Mouse (Mus musculus): ENCODE measurements around the gene Vmp1. TPM values are rescaled to one million over a fixed set of nuclear protein-coding genes. Genes with fewer than 3 reads are reported as not detected.

Gene Vmp1
- polyA plus RNA-seq, 1 experiment from 2014 or later = 162 TPM

- ATAC-seq (ENCODE audit: low FRiP score, low TSS enrichment) = no peak
- Histone ChIP-seq H3K9me3 (ENCODE audit: control insufficient read depth, low read length) (no peaks in the 10 kb centered on the region), H3K9ac (ENCODE audit: low read length) (no peak overlapping the region), H3K4me2 (replicated peaks; ENCODE audit: low read depth) (no peak overlapping the region), H3K27ac (replicated peaks) (no peak overlapping the region), H3K4me1 (replicated peaks; ENCODE audit: control insufficient read depth, insufficient read depth) (no peaks in the 10 kb centered on the region), H3K4me3 (ENCODE audit: low read depth, low read length) (no peak overlapping the region), H3K27me3 (ENCODE audit: control insufficient read depth, insufficient read depth, low read length) (no peaks in the 10 kb centered on the region), H3K36me3 (ENCODE audit: control insufficient read depth, insufficient read depth, low read length) (no peaks in the 10 kb centered on the region)
- TF ChIP-seq EP300 (optimal IDR thresholded peaks at IDR 0.05) (no peak), CTCF (IDR thresholded peaks at IDR 0.05; ENCODE audit: low read depth) (no peak)
- 90% methylated on average over 2 of the region's 2 CpGs for WGBS
- DNase-seq (ENCODE audit: low spot score) = no peak
Observed at GRCm38 (mm10) chr11:86591931-86592616, 91.6 kb downstream of the Vmp1 start.

GRCm38 (mm10) chr11:86591301-86591845, 92.3 kb downstream of the Vmp1 start:
- WGBS = 73% methylated on average over 4 of the region's 4 CpGs
- ATAC-seq (ENCODE audit: low FRiP score, low TSS enrichment) (no peak), DNase-seq (ENCODE audit: low spot score) (no peak)
- no peak overlapping the region for H3K4me2 ChIP-seq (replicated peaks; ENCODE audit: low read depth)
- H3K4me1 ChIP-seq (replicated peaks; ENCODE audit: control insufficient read depth, insufficient read depth) = no peaks in the 10 kb centered on the region
- TF ChIP-seq EP300 (optimal IDR thresholded peaks at IDR 0.05) (no peak), CTCF (IDR thresholded peaks at IDR 0.05; ENCODE audit: low read depth) (no peak)
- H3K9ac ChIP-seq (ENCODE audit: low read length) = no peak overlapping the region
- H3K36me3 ChIP-seq (ENCODE audit: control insufficient read depth, insufficient read depth, low read length) = no peaks in the 10 kb centered on the region
- H3K9me3 ChIP-seq (ENCODE audit: control insufficient read depth, low read length) = no peaks in the 10 kb centered on the region
- no peaks in the 10 kb centered on the region for H3K27me3 ChIP-seq (ENCODE audit: control insufficient read depth, insufficient read depth, low read length)
- no peak overlapping the region for H3K27ac ChIP-seq (replicated peaks)
- H3K4me3 ChIP-seq (ENCODE audit: low read depth, low read length) = no peak overlapping the region

GRCm38 (mm10) chr11:86590579-86590978, 93.1 kb downstream of the Vmp1 start:
- H3K9ac ChIP-seq (ENCODE audit: low read length) = no peak overlapping the region
- no peaks in the 10 kb centered on the region for H3K9me3 ChIP-seq (ENCODE audit: control insufficient read depth, low read length)
- TF ChIP-seq CTCF (IDR thresholded peaks at IDR 0.05; ENCODE audit: low read depth) (no peak), EP300 (optimal IDR thresholded peaks at IDR 0.05) (no peak)

GRCm38 (mm10) chr11:86590066-86590465, 93.6 kb downstream of the Vmp1 start:
- Histone ChIP-seq H3K36me3 (ENCODE audit: control insufficient read depth, insufficient read depth, low read length) (no peaks in the 10 kb centered on the region), H3K4me1 (replicated peaks; ENCODE audit: control insufficient read depth, insufficient read depth) (no peaks in the 10 kb centered on the region), H3K9me3 (ENCODE audit: control insufficient read depth, low read length) (no peaks in the 10 kb centered on the region), H3K9ac (ENCODE audit: low read length) (no peak overlapping the region), H3K27ac (replicated peaks) (no peak overlapping the region), H3K27me3 (ENCODE audit: control insufficient read depth, insufficient read depth, low read length) (no peaks in the 10 kb centered on the region), H3K4me2 (replicated peaks; ENCODE audit: low read depth) (no peak overlapping the region), H3K4me3 (ENCODE audit: low read depth, low read length) (no peak overlapping the region)
- DNase-seq (ENCODE audit: low spot score) (no peak), ATAC-seq (ENCODE audit: low FRiP score, low TSS enrichment) (no peak)
- TF ChIP-seq EP300 (optimal IDR thresholded peaks at IDR 0.05) = no peak
- no peak for TF ChIP-seq CTCF (IDR thresholded peaks at IDR 0.05; ENCODE audit: low read depth)
- 68% methylated on average over 4 of the region's 4 CpGs for WGBS

More at GRCm38 (mm10) chr11:86590579-86590978, 93.1 kb downstream of the Vmp1 start:
- no peaks in the 10 kb centered on the region for H3K4me1 ChIP-seq (replicated peaks; ENCODE audit: control insufficient read depth, insufficient read depth)
- DNase-seq (ENCODE audit: low spot score) (no peak), ATAC-seq (ENCODE audit: low FRiP score, low TSS enrichment) (no peak)
- H3K36me3 ChIP-seq (ENCODE audit: control insufficient read depth, insufficient read depth, low read length) = no peaks in the 10 kb centered on the region
- no peak overlapping the region for H3K4me2 ChIP-seq (replicated peaks; ENCODE audit: low read depth)
- no peak overlapping the region for H3K4me3 ChIP-seq (ENCODE audit: low read depth, low read length)
- no peaks in the 10 kb centered on the region for H3K27me3 ChIP-seq (ENCODE audit: control insufficient read depth, insufficient read depth, low read length)
- WGBS = 70% methylated on average over 10 of the region's 10 CpGs
- H3K27ac ChIP-seq (replicated peaks) = no peak overlapping the region

- Histone ChIP-seq H3K27me3 (ENCODE audit: control insufficient read depth, insufficient read depth, low read length) (no peaks in the 10 kb centered on the region), H3K27ac (replicated peaks) (peak overlapping the region; percentile 31; the same call in 1 of the 2 replicates), H3K4me2 (replicated peaks; ENCODE audit: low read depth) (no peak overlapping the region), H3K9ac (ENCODE audit: low read length) (no peak overlapping the region), H3K4me1 (replicated peaks; ENCODE audit: control insufficient read depth, insufficient read depth) (no peaks in the 10 kb centered on the region), H3K9me3 (ENCODE audit: control insufficient read depth, low read length) (no peaks in the 10 kb centered on the region), H3K4me3 (ENCODE audit: low read depth, low read length) (no peak overlapping the region), H3K36me3 (ENCODE audit: control insufficient read depth, insufficient read depth, low read length) (no peaks in the 10 kb centered on the region)
- ATAC-seq (ENCODE audit: low FRiP score, low TSS enrichment) = no peak
- WGBS = 88% methylated on average over 4 of the region's 4 CpGs
- DNase-seq (ENCODE audit: low spot score) = no peak
- TF ChIP-seq CTCF (IDR thresholded peaks at IDR 0.05; ENCODE audit: low read depth) (no peak), EP300 (optimal IDR thresholded peaks at IDR 0.05) (no peak)
Observed at GRCm38 (mm10) chr11:86588583-86589298, 94.9 kb downstream of the Vmp1 start.

GRCm38 (mm10) chr11:86587830-86588229, 95.8 kb downstream of the Vmp1 start:
- Histone ChIP-seq H3K9ac (ENCODE audit: low read length) (peak overlapping the region; percentile 43; the same call in 1 of the 2 replicates), H3K36me3 (ENCODE audit: control insufficient read depth, insufficient read depth, low read length) (no peaks in the 10 kb centered on the region), H3K27me3 (ENCODE audit: control insufficient read depth, insufficient read depth, low read length) (no peaks in the 10 kb centered on the region), H3K4me1 (replicated peaks; ENCODE audit: control insufficient read depth, insufficient read depth) (no peaks in the 10 kb centered on the region), H3K4me3 (ENCODE audit: low read depth, low read length) (no peak overlapping the region), H3K9me3 (ENCODE audit: control insufficient read depth, low read length) (no peaks in the 10 kb centered on the region), H3K4me2 (replicated peaks; ENCODE audit: low read depth) (peak overlapping the region; percentile 66), H3K27ac (replicated peaks) (peak overlapping the region; percentile 99)
- DNase-seq (ENCODE audit: low spot score) (no peak), ATAC-seq (ENCODE audit: low FRiP score, low TSS enrichment) (no peak)
- 23% methylated on average over 7 of the region's 7 CpGs for WGBS
- TF ChIP-seq EP300 (optimal IDR thresholded peaks at IDR 0.05) (no peak), CTCF (IDR thresholded peaks at IDR 0.05; ENCODE audit: low read depth) (no peak)

Measured in stomach, postnatal 0 days (tissue).